Comparison of ENCODE assay signal across 22 mouse cellular contexts in genomic region chr6:31895835-31896234, GRCm38 (mm10).
DNase-seq lines count a peak whose midpoint lies in the region; ATAC-seq lines count a peak whose summit lies in the region.
"Had no signal": no experiment of that assay in that cellular context is flagged by ENCODE, and none has a peak within 500 bp of the region (broad histone marks: within the 10 kb centered on the region; RNA-seq: fewer than 3 reads in every experiment).

No protein-coding gene starts in this region.

- no peak overlapping the region for H3K4me3 ChIP-seq in kidney, embryonic 15.5 days (replicated peaks)
- H3K4me3 ChIP-seq: heart, embryonic 13.5 days; limb, embryonic 10.5 days; liver, embryonic 12.5 days had no signal

- 69% methylated on average over 3 of the region's 3 CpGs for WGBS in kidney, embryonic 15.5 days

- H3K27ac ChIP-seq in kidney, embryonic 15.5 days: no peak overlapping the region
- H3K27ac ChIP-seq: heart, embryonic 13.5 days; limb, embryonic 10.5 days; liver, embryonic 12.5 days; macrophage had no signal

- no peaks in the 10 kb centered on the region for H3K9me3 ChIP-seq in kidney, embryonic 15.5 days (replicated peaks)
- H3K9me3 ChIP-seq: heart, embryonic 13.5 days; limb, embryonic 10.5 days; liver, embryonic 12.5 days had no signal

- H3K36me3 ChIP-seq in kidney, embryonic 15.5 days: no peaks in the 10 kb centered on the region
- H3K36me3 ChIP-seq: heart, embryonic 13.5 days; limb, embryonic 10.5 days; liver, embryonic 12.5 days had no signal

- H3K4me1 ChIP-seq in kidney, embryonic 15.5 days: no peaks in the 10 kb centered on the region
- H3K4me1 ChIP-seq: heart, embryonic 13.5 days; limb, embryonic 10.5 days; liver, embryonic 12.5 days had no signal

- ATAC-seq in frontal cortex, adult (ENCODE audit: low TSS enrichment): peak; percentile 80
- ATAC-seq in kidney, embryonic 15.5 days (replicated peaks; ENCODE audit: low FRiP score): no peak
- ATAC-seq: activated CD4-positive, CD25-positive, alpha-beta regulatory T cell, adult 4 months; forebrain, embryonic 14.5 days; hindbrain, embryonic 16.5 days; intestine, postnatal 0 days; liver, embryonic 12.5 days had no signal

- no peaks in the 10 kb centered on the region for H3K27me3 ChIP-seq in kidney, embryonic 15.5 days
- H3K27me3 ChIP-seq: heart, embryonic 13.5 days; liver, embryonic 12.5 days had no signal

- no peak overlapping the region for H3K9ac ChIP-seq in kidney, embryonic 15.5 days
- H3K9ac ChIP-seq: heart, embryonic 13.5 days; liver, embryonic 12.5 days; lung, embryonic 14.5 days had no signal

- no peak overlapping the region for H3K4me2 ChIP-seq in kidney, embryonic 15.5 days
- H3K4me2 ChIP-seq: heart, embryonic 13.5 days; liver, embryonic 12.5 days; lung, embryonic 14.5 days had no signal

- intact Hi-C loops in gastrocnemius, postnatal 14 days (cut with DNase I; ENCODE audit: low total_unique reads): no loop called here

- DNase-seq in frontal cortex, postnatal 25 days (ENCODE audit: low spot score in 2 of 2): no peak
- peak; percentile 7 for DNase-seq in thymus, postnatal 4 days
- DNase-seq in thymus, postnatal 10 days (ENCODE audit: low spot score in 2 of 2): no peak
- DNase-seq in adrenal gland, postnatal 25 days: peak; percentile 15
- peak; percentile 9 for DNase-seq in telencephalon, adult 2 months (ENCODE audit: low read depth, low spot score)
- no peak for DNase-seq in gastrocnemius, postnatal 14 days
- DNase-seq: cerebellum, postnatal 10 days; heart, postnatal 4 days; kidney, postnatal 10 days; lung, embryonic 14.5 days; midbrain, embryonic 14.5 days; thymus, postnatal 36 days had no signal

Comparison
In these comparisons a context has a peak if more than half of its experiments do, and no peak if none do; other contexts are left out.
1. DNase-seq: peak in thymus, postnatal 4 days (single experiment), adrenal gland, postnatal 25 days (single experiment) and telencephalon, adult 2 months (single experiment); none in frontal cortex, postnatal 25 days (0 of 2), thymus, postnatal 10 days (0 of 2) and gastrocnemius, postnatal 14 days (single experiment).